Mouse (Mus musculus) kidney, adult 9 months (tissue): Measurements from ENCODE around the gene Slc25a36.

ENCODE experiments used
- DNase-seq: peaks from one replicate; pipeline ENCODE4 v3.0.0; 2022

Slc25a36 gene

DNA sequence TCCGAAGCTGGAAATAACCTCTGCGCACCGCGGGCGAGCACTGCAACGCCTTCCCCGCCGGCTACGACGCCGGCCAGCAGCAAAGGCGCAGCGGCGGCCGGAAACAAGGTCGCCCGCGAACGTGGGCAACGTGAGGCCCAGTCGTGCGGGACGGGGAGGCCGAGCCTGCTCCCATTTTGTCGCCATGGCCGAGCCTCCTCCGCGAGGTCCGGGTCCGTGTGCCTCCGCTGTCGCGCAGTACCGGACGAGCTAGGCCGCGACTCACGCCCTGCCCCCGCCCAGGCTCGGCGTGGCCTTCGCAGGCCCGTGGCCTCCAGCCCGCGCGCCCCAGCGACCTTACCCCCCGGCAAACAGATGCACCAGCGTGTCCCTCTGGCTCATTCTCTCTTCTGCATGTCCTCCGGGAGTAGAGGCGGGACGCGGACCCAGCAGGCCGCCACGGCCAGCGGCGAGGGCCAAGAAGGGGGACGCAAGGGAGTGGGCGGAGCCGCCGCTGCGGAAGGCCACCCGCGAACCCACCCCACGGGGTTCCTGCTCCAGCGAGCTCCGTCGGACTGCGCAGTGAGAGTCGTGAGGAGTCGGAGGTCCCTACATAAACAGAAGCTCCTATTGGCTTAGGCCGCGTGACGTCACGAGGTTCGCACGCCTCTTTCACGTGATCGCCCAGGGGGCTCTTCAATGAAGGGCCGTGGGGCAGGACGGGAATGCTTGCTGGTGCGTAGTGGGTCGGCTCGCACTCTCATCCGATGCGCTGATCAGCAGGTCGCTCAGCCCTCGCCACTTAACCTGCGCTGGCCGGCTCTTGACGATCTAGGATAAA is at the start of gene Slc25a36:
TSS of gene Slc25a36 (minus strand) at position 587 of the 820 bp plus-strand sequence.
- DNase-seq = peak; percentile 98

DNA sequence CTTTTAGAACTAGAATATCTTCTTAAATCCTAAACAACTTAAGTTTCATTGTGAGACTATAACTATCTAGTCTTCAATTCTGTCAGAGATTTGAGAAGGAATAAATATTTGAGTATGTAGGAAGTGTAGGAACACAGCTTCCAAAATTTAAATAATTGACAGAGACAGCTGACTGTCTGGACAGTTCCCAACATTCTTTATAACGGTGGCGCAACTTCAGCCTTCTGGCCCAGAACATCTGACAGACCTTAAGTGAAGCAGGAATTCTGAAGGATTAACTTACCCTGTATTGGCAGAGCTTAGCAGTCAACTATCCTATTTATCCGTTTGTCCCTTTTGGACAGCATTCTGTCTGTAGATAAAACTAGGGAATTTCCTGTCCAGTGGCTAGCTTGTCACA is 47.5 kb upstream of the Slc25a36 start:
- peak; percentile 54 for DNase-seq

DNA sequence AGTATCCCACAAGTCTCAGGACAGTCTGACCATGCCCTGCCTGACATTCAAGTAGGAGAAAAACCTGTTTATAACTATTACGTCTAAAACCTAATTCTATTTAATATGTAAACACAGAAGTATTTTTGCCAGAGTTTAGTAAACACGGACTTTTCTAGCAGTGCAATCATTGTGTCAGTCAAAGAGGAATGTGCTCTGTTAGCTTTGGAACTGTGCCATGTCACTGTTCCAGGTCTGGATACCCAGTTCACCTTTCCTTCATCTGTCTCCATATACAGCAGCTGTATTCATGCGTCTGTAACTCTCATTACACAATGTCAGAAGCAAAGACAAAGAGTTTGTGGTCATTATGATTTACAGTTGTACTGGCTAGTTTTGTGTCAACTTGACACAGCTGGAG is 45.0 kb upstream of the Slc25a36 start:
- peak; percentile 79 for DNase-seq

DNA sequence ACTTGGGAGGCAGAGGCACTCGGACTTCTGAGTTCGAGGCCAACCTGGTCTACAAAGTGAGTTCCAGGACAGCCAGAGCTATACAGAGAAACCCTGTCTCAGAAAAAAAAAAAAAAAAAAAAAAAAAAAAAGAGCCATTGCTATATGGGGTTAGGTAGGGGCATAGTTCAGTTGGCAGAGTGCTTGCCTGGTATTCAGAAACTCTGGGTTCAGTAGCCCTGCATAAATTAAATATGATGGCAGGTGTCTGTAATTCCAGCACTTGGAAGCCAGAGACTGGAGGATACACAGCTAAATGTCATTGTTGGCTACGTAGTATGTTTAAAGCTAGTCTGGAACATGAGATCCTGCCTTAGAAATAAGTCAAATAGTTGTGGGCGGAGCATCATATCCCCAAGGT is 44.0 kb upstream of the Slc25a36 start:
- DNase-seq = peak; percentile 45

DNA sequence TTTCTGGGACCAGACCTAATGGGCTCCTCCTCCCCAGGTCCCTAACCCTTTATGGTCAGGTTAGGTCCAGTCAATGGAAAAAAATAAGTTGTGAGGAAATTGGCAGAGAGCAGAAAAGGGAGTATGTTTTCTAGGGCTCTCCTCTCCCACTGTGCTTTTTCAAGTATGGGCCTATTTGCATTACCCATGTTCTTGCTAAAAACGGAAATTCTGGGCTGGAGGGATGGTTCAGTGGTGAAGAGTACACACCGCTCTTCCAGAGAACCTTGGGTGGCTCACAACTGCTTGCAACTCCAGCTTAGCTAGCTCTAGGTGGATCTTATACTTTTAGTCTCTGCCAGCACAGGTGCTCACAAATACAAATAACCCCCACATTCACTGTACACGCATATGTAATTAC is 42.0 kb upstream of the Slc25a36 start:
- DNase-seq = no peak

DNA sequence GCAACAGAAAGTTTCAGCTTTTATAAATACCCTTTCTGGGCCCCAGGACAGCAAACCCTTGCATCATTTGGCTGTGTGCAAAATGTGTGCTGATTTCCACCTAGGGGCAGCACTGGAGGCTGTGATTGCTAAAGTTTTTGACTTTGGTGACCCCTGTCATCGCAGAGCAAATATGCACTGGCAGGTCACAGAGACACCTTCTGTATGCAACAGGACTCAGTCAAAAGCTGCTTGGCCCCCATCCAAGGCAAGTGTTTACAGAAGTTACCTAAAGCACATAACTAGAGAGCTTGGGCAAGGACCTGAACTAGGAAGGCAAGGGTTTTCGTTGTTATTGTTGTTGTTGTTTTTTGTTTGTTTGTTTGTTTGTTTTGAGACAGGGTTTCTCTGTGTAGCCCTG is 36.3 kb upstream of the Slc25a36 start:
- DNase-seq = no peak

DNA sequence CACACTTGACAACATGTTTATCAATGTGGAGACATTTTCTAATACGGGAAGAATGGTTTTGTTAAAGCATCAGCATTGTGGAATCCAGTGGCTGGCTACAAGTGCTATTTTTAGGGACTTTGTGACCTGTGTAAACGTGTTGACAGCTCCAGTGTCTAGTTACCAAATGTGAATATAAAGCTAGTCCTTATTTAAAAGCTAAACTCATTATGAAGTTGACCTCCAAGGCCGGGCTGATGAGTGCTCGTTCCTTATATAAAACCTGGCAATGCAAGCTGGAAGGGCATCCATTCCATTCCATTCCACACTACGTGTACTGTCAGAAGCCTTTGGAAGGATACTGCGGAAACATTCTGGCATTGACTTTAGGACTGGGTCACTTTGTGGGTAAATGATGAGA is 34.4 kb upstream of the Slc25a36 start:
- no peak for DNase-seq

DNA sequence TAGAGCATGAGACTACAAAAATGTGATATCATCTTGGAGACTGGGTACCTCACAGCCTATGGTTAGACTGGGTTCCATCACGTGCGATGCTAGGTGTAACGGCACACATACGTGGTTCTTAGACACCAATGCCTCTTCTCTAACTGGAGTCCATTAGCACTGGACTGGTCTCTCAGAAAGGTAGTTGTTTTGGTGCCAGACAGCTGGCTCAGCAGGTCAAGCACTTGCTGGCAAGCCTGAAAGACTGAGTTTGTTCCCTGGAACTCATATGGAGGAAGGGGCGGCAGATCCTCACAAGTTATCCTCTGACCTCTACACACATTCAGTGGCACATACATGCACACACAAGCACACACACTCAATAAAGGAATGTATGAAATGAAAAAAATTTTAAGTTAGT is 32.5 kb upstream of the Slc25a36 start:
- no peak for DNase-seq

DNA sequence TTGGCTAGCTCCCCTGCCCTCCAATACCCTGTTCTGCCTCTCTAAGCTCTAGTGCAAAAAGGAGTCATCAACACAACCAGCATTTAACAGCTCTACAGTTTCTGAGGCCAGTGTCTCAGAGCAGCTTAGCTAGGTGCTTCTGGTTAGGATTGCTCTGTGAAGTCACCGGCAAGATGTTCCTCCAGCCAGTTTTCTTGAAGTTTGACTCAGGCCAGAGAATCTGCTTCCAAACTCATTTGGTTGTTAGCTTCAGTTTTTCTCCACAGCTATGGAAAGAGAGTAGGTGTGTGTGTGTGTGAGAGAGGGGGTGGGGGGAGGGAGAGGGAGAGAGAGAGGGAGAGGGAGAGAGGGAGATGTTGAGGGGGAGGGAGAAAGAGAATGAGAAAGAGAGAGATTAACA is 31.6 kb upstream of the Slc25a36 start:
- DNase-seq = no peak

DNA sequence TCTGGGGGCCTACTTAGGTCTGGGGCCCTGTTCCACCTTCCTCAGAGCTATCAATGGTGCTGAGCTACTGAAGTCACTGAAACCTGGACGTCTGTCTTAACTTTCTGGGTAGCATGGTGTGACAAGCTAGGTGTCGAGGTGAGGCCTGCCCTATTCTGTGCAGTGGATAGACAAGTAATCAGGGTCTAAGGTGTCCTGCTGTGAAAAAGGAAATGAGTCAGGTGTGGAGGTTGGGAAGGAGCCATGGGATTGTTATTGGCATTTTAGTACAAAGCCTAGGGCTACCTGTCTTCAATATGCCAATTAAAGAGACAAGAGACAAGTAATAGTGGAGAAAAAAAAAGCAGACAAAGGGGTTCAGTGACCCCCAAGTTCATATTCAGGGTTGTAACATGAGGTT is 30.8 kb upstream of the Slc25a36 start:
- no peak for DNase-seq

DNA sequence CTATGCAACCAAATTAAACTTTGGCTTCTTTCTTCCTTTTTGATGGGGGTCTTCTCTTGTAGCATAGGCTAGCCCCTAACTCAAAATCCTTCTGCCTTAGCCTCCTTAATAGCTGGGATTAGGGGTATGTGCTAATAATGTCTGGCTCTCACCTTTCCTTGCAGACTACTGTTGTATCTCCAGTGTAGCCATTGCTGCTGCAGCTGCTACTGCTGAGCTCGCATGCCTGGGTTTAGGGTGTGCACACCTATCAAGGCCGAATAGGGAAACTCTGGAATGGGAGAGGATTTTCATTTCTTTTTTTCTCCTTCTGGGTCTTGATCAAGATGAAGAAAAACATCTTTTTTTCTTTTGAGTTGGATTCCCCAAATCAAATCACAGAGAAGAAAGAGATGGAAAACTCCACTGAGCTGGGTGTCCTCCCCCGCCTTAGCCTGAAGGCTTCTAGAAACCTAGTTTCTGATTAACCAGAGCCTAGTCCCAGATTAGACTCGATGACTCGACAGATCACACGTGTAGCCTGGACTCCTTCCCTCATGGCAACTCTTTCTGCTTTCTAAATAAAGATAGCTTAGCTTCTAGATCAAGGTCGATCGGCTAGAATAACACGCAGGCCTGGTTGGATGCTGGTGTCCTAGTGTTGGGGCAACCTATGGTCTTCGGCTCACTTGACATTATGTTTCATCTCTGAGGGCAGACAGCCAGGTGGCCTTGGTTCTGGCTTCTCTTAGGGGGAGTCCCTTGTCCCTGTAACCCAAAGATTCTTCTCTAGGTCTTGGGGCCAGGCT is 29.4 kb upstream of the Slc25a36 start:
- peak; percentile 87 for DNase-seq

DNA sequence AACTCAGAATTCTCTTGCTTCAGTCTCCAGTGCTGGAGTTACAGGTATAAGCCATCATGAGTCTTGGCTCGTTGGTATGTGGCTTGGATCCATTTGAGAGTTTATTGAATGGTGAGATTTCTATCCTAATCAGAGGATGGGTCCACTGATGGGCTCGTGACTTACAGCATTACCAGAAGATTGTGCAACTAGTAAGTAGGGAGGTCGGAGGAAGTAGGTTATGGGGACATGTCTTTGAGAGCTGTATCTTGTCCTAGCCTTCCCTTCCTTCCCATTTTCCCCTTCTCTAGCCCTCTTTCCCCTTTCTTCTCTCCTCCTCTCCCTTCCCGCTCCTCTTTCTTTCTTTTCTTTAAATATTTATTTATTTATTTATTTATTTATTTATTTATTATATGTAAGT is 26.7 kb upstream of the Slc25a36 start:
- DNase-seq = no peak

DNA sequence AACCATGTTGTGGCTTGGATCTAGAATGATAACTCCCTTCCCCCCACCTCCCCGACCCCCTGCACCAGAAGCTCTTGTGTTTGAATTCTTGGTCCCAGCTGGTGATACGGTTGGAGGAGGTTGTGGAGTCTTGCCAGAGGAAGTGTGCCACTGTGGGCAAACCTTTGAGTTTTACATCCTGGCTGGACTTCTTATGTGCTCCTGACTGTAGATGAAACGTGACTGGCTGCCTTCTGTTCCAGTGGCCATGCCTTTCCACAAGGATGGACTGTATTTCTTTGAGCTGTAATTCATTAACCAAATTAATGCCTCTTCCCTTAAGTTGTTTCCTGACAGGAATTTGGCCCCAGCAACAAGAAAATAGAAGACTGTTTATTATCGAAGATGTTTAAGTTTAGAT is 26.2 kb upstream of the Slc25a36 start:
- peak; percentile 72 for DNase-seq

DNA sequence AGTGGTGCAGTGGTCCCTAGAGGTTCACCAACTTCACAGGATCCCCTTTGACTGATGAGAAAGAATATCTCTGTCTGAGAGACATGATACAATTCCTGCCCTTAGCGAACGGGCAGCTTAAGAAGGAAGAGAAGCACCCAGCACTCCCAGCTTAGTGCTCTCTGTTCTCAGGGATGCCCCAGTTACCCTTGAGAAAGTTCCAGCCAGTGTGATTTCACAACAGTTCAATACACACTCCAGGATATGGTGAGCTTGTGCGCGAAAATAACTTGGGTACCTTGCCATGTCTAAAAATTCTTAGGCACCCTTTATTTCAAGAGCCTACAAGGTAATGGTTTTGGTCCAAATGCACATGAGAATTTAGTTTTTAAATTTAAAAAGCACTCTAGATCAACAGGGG is 24.9 kb upstream of the Slc25a36 start:
- DNase-seq = no peak

DNA sequence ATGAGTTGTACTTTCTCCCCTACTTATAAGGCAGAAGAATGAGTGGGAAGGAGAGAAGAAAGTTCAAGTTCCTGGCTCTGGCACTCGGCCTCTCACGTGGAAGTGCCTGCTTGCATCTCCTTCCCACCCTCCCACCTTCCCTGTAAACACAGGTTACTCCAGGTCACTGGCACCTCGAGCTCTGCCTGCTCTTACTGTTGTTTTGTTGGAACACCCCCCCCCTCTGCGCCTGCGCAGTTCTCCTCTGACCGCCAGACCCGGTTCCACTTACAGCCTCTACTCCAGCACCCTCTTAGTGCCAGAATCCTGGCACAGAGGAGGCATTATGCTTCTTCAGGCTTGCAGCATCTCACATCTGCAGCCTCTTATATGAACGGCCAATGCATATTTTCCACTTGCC is 22.2 kb upstream of the Slc25a36 start:
- DNase-seq = peak; percentile 96

DNA sequence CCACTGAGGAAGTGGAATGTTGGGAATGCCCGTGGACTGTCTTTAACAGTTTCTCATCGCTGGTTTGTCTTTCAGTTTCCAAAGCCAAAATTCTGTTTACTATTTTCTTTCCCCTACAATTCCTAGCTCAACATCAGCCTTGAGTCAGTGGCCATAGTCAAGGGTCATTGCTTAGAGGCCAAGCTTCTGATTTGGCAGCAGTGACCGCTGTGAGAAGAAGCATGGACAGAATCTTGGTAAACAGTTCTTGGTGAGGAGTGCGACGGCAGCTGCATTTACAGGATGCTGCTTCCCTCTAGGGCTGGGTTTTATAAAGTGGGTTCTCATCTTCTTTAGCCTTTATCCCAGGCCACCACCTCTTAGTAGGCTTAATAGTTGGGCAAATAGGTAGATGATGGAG is 19.0 kb upstream of the Slc25a36 start:
- DNase-seq = peak; percentile 64

DNA sequence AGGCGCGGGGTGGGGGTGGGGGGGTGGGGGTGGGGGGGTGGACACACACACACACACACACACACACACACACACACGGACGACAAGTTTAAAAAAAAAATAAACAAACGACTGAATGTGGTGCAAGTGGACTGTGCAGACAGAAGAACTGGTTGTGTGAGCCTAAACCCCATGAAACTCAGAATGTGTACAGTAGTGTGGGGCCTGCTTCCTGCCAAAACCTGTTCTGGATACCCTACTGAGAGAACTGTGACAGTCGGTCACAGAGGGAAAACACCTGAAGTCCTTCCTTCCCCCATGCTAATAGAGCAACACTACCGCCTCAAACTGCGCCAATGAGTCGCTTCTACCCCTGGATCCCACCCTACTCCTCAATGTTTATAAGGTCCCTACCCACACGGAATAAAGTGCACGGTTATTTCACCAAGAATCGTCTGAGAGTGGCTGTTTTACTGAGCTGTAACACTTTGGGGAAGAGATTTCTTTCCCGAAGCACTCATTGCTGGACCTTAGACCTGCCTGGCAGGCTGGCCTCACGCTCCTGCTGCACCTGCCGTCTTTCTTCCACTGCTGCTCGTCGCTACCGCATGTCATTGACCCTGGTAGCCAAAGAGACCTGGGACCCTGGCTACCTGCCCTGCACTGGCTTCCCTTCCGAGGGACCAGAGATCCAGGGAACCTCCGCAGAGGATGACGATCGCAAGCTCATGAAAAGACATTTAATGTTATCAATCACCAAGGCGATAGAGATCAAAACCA is 13.2 kb upstream of the Slc25a36 start:
- DNase-seq = peak; percentile 68

DNA sequence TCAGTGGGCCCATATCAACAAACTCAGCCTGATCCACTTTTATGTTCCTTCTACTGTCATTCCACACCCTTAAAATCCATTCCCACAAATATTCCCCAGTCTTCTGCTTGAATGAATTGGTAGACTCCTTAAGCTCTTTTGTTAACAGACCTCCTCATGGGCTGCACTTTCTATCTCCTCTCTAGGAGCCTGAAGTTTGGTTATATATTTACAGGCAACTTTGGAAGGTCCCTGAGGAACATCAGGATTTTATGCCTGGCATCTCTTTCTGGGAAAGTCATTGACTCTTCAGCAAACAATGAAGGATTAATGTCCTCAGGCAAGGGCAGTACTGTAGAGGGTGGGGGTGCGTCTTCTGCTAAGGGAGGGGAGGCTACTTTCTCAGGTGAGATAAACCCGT is 10.5 kb upstream of the Slc25a36 start:
- peak; percentile 62 for DNase-seq

DNA sequence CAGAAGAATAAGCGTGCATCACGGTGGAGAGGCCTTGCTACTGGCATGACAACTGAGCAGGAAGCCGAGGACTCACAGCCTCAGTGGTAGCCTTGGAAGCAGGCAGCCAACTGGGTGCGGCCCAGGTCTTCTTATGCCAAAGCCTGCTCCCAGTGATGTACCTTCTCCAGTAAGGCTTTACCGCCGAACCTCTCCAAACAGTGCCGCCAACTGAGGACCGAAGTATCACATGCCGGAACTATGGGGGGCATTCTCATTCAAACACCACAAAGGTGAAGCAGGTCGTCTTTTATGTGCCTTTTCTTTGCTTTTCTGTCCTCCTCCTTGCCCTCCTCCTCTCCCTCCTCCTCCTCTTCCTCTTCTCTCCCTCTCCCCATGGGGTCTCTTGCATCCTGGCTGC is 3.3 kb upstream of the Slc25a36 start:
- DNase-seq = no peak

DNA sequence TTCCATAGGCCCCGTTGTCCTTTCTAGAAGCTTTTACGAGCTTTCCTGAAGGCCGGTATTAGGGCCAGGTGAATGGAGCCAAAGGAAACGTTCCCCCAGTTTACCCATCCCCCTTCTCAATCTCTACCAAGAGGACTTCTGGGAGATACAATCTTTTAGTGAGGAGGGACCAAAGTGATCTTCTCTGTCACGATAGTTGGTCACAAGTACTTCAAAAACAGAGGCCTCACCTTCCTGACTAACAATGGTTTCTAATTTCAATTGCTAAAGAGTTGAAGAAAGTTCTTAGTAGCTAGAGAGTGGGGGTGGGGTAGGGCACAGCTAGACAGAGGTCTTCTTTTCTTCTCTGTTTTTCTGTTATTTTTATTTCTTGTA is 2.6 kb upstream of the Slc25a36 start:
- DNase-seq = no peak

DNA sequence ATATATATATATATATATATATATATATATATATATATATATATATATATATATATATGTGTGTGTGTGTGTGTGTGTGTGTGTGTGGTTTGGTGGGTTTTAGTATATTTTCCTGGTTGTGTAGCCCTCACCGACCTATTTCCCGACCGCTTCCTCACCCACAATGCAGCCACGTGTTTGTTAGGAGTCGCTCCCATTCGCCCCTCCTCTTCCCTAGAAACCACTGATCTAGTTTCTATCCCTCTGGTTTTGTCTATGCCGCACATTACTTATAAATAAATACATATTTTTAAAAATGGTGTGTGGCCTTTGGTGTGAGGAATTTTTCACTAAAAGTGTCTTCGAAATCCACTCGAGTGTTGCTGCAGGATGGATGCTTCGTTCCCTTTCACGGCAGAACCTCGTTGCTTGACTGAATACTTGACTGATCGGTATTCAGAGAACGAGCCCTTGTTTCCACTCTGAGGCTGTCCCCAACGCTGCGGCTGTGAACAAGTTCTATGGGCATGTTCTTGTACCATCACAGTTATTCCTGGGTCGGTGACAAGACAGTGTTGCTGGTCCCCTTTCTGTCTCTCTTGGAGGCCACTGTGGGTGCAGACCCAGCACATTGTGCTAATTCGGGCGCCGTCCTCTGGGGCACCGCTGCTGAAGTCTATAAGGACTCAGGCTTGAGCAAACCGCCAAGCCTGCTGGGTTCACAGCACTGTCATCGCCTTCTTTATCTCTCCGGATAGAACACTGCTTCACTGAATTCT is 2.0 kb upstream of the Slc25a36 start:
- no peak for DNase-seq

DNA sequence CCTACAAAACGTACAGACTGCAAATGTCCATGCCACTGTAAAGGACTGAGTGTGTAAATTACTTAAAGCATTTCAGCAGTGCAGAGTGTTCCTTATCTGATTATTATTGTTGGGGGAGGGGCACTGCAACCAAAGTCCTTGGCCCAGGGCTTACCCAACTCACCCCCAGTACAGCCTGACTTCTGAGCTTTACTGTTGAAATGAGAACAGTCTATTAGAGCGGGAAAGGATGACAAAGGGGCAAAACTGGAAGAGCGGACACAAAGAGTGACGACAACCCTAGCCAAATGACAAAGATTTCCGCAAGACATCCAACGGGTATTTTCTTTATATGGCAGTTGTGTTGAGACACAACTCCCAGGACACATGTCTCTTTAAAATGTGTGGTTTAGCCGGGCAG is 1.3 kb upstream of the Slc25a36 start:
- DNase-seq = no peak

DNA sequence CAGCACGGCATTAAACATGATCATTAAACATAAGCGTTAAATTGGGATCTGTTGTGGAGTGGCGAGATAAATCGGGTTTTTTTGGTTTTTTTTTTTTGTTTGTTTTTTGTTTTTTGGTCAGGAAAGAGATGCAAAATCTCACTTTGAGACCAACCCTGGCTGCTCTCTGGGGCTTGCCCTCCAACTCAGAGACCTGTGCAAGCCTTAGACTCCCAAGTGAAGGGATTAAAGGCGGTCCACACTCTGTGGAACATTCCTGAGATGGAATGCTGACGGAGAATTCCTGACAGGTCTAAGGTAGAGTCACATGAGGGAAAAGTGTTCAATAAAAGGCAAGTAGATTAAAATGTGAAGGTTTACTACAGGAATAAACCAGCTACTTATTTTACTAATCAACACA is 549 bp upstream of the Slc25a36 start:
- peak; percentile 59 for DNase-seq
